Mouse (Mus musculus): ENCODE measurements at regions not wholly inside any gene's neighbourhood (a gene's known extent, or its start where the extent isn't known, plus 50 kb on each side); places are given as distances from the start of the nearest gene placed in this dataset.
"Not testable (repeated sequence)": the region's sequence is repeated elsewhere in the genome, so short reads cannot be mapped to it uniquely, and the experiment has no call there.

GRCm38 (mm10) chr14:18468611-18469010 lies 137.0 kb upstream of the Ube2e1 start:
- Histone ChIP-seq H3K4me2 (ENCODE audit: low read length) (no peak overlapping the region), H3K4me3 (ENCODE audit: low read length) (no peak overlapping the region), H3K4me1 (ENCODE audit: control insufficient read depth, insufficient read depth, low read depth, low read length) (no peaks in the 10 kb centered on the region), H3K9ac (ENCODE audit: low read depth, low read length) (no peak overlapping the region), H3K27ac (ENCODE audit: low read depth, low read length) (no peak overlapping the region), H3K27me3 (replicated peaks; ENCODE audit: control insufficient read depth, insufficient read depth, low read length) (no peaks in the 10 kb centered on the region), H3K9me3 (ENCODE audit: control insufficient read depth, low read length) (no peaks in the 10 kb centered on the region), H3K36me3 (ENCODE audit: control insufficient read depth, insufficient read depth, low read length) (no peaks in the 10 kb centered on the region)
- WGBS, result 66% methylated on average over 3 of the region's 3 CpGs
- peak; percentile 37; the same call in 1 of the 2 replicates for ATAC-seq

- ATAC-seq; H3K9me3 ChIP-seq (ENCODE audit: control insufficient read depth, low read length); H3K4me3 ChIP-seq (ENCODE audit: low read length); H3K27me3 ChIP-seq (replicated peaks; ENCODE audit: control insufficient read depth, insufficient read depth, low read length); H3K4me2 ChIP-seq (ENCODE audit: low read length); H3K9ac ChIP-seq (ENCODE audit: low read depth, low read length); H3K4me1 ChIP-seq (ENCODE audit: control insufficient read depth, insufficient read depth, low read depth, low read length); H3K36me3 ChIP-seq (ENCODE audit: control insufficient read depth, insufficient read depth, low read length); H3K27ac ChIP-seq (ENCODE audit: low read depth, low read length): not testable (repeated sequence)
- WGBS, result 64% methylated on average over 4 of the region's 4 CpGs
These were observed 135.2 kb upstream of the Ube2e1 start for GRCm38 (mm10) chr14:18466864-18467263.

GRCm38 (mm10) chr14:18464199-18464598 lies 132.5 kb upstream of the Ube2e1 start:
- WGBS, result 17% methylated on average over 5 of the region's 5 CpGs
- not testable (repeated sequence) for H3K36me3 ChIP-seq (ENCODE audit: control insufficient read depth, insufficient read depth, low read length); H3K27ac ChIP-seq (ENCODE audit: low read depth, low read length); H3K9ac ChIP-seq (ENCODE audit: low read depth, low read length); H3K4me1 ChIP-seq (ENCODE audit: control insufficient read depth, insufficient read depth, low read depth, low read length); ATAC-seq; H3K4me3 ChIP-seq (ENCODE audit: low read length); H3K27me3 ChIP-seq (replicated peaks; ENCODE audit: control insufficient read depth, insufficient read depth, low read length); H3K9me3 ChIP-seq (ENCODE audit: control insufficient read depth, low read length)
- H3K4me2 ChIP-seq (ENCODE audit: low read length), result peak overlapping the region; percentile 41

- ATAC-seq, result no peak
- Histone ChIP-seq H3K9ac (ENCODE audit: low read depth, low read length) (no peak overlapping the region), H3K27me3 (replicated peaks; ENCODE audit: control insufficient read depth, insufficient read depth, low read length) (no peaks in the 10 kb centered on the region), H3K36me3 (ENCODE audit: control insufficient read depth, insufficient read depth, low read length) (no peaks in the 10 kb centered on the region), H3K4me3 (ENCODE audit: low read length) (peak overlapping the region; percentile 15; the same call in 1 of the 2 replicates), H3K9me3 (ENCODE audit: control insufficient read depth, low read length) (no peaks in the 10 kb centered on the region), H3K27ac (ENCODE audit: low read depth, low read length) (no peak overlapping the region), H3K4me1 (ENCODE audit: control insufficient read depth, insufficient read depth, low read depth, low read length) (no peaks in the 10 kb centered on the region), H3K4me2 (ENCODE audit: low read length) (peak overlapping the region; percentile 41)
- WGBS, result 40% methylated on average over 14 of the region's 14 CpGs
These were observed 131.7 kb upstream of the Ube2e1 start for GRCm38 (mm10) chr14:18463230-18463873.

GRCm38 (mm10) chr14:18462381-18462780 lies 130.7 kb upstream of the Ube2e1 start:
- no peaks in the 10 kb centered on the region for H3K36me3 ChIP-seq (ENCODE audit: control insufficient read depth, insufficient read depth, low read length)
- H3K9me3 ChIP-seq (ENCODE audit: control insufficient read depth, low read length), result no peaks in the 10 kb centered on the region
- no peak overlapping the region for H3K4me2 ChIP-seq (ENCODE audit: low read length)
- no peaks in the 10 kb centered on the region for H3K4me1 ChIP-seq (ENCODE audit: control insufficient read depth, insufficient read depth, low read depth, low read length)
- H3K9ac ChIP-seq (ENCODE audit: low read depth, low read length), result no peak overlapping the region
- no peak overlapping the region for H3K27ac ChIP-seq (ENCODE audit: low read depth, low read length)
- no peak overlapping the region for H3K4me3 ChIP-seq (ENCODE audit: low read length)
- 92% methylated on average over 4 of the region's 4 CpGs for WGBS
- no peak for ATAC-seq
- H3K27me3 ChIP-seq (replicated peaks; ENCODE audit: control insufficient read depth, insufficient read depth, low read length), result no peaks in the 10 kb centered on the region

- Histone ChIP-seq H3K9me3 (ENCODE audit: control insufficient read depth, low read length) (no peaks in the 10 kb centered on the region), H3K4me2 (ENCODE audit: low read length) (no peak overlapping the region), H3K36me3 (ENCODE audit: control insufficient read depth, insufficient read depth, low read length) (no peaks in the 10 kb centered on the region), H3K27me3 (replicated peaks; ENCODE audit: control insufficient read depth, insufficient read depth, low read length) (no peaks in the 10 kb centered on the region), H3K9ac (ENCODE audit: low read depth, low read length) (no peak overlapping the region), H3K4me1 (ENCODE audit: control insufficient read depth, insufficient read depth, low read depth, low read length) (no peaks in the 10 kb centered on the region), H3K4me3 (ENCODE audit: low read length) (no peak overlapping the region), H3K27ac (ENCODE audit: low read depth, low read length) (no peak overlapping the region)
- WGBS, result 79% methylated on average over 1 of the region's 1 CpGs
- ATAC-seq, result no peak
These were observed 117.0 kb upstream of the Ube2e1 start for GRCm38 (mm10) chr14:18448666-18449065.

- no peak overlapping the region for H3K27ac ChIP-seq (ENCODE audit: low read depth, low read length)
- no peaks in the 10 kb centered on the region for H3K4me1 ChIP-seq (ENCODE audit: control insufficient read depth, insufficient read depth, low read depth, low read length)
- no peak overlapping the region for H3K4me2 ChIP-seq (ENCODE audit: low read length)
- no peaks in the 10 kb centered on the region for H3K27me3 ChIP-seq (replicated peaks; ENCODE audit: control insufficient read depth, insufficient read depth, low read length)
- WGBS, result 89% methylated on average over 1 of the region's 1 CpGs
- H3K4me3 ChIP-seq (ENCODE audit: low read length), result no peak overlapping the region
- H3K9ac ChIP-seq (ENCODE audit: low read depth, low read length), result no peak overlapping the region
- H3K9me3 ChIP-seq (ENCODE audit: control insufficient read depth, low read length), result no peaks in the 10 kb centered on the region
- no peak for ATAC-seq
- H3K36me3 ChIP-seq (ENCODE audit: control insufficient read depth, insufficient read depth, low read length), result no peaks in the 10 kb centered on the region
These were observed 112.8 kb upstream of the Ube2e1 start for GRCm38 (mm10) chr14:18444492-18444891.

- H3K27me3 ChIP-seq (replicated peaks; ENCODE audit: control insufficient read depth, insufficient read depth, low read length); H3K27ac ChIP-seq (ENCODE audit: low read depth, low read length); H3K9ac ChIP-seq (ENCODE audit: low read depth, low read length); H3K4me2 ChIP-seq (ENCODE audit: low read length); H3K9me3 ChIP-seq (ENCODE audit: control insufficient read depth, low read length); H3K4me1 ChIP-seq (ENCODE audit: control insufficient read depth, insufficient read depth, low read depth, low read length); ATAC-seq; H3K4me3 ChIP-seq (ENCODE audit: low read length); H3K36me3 ChIP-seq (ENCODE audit: control insufficient read depth, insufficient read depth, low read length): not testable (repeated sequence)
- WGBS, result 32% methylated on average over 4 of the region's 4 CpGs
These were observed 97.3 kb upstream of the Ube2e1 start for GRCm38 (mm10) chr14:18428968-18429367.

- H3K4me1 ChIP-seq (ENCODE audit: control insufficient read depth, insufficient read depth, low read depth, low read length), result no peaks in the 10 kb centered on the region
- no peak overlapping the region for H3K27ac ChIP-seq (ENCODE audit: low read depth, low read length)
- no peak overlapping the region for H3K4me3 ChIP-seq (ENCODE audit: low read length)
- H3K27me3 ChIP-seq (replicated peaks; ENCODE audit: control insufficient read depth, insufficient read depth, low read length), result no peaks in the 10 kb centered on the region
- no peak overlapping the region for H3K9ac ChIP-seq (ENCODE audit: low read depth, low read length)
- H3K4me2 ChIP-seq (ENCODE audit: low read length), result no peak overlapping the region
- ATAC-seq, result no peak
- H3K36me3 ChIP-seq (ENCODE audit: control insufficient read depth, insufficient read depth, low read length), result no peaks in the 10 kb centered on the region
- no peaks in the 10 kb centered on the region for H3K9me3 ChIP-seq (ENCODE audit: control insufficient read depth, low read length)
These were observed 94.2 kb upstream of the Ube2e1 start for GRCm38 (mm10) chr14:18425887-18426286.

- no peak for ATAC-seq
These were observed 85.2 kb upstream of the Ube2e1 start for GRCm38 (mm10) chr14:18416839-18417238.

More at GRCm38 (mm10) chr14:18416839-18417238, 85.2 kb upstream of the Ube2e1 start:
- H3K4me3 ChIP-seq (ENCODE audit: low read length), result no peak overlapping the region
- no peaks in the 10 kb centered on the region for H3K9me3 ChIP-seq (ENCODE audit: control insufficient read depth, low read length)
- no peak overlapping the region for H3K9ac ChIP-seq (ENCODE audit: low read depth, low read length)
- no peaks in the 10 kb centered on the region for H3K36me3 ChIP-seq (ENCODE audit: control insufficient read depth, insufficient read depth, low read length)
- H3K4me1 ChIP-seq (ENCODE audit: control insufficient read depth, insufficient read depth, low read depth, low read length), result no peaks in the 10 kb centered on the region
- H3K27me3 ChIP-seq (replicated peaks; ENCODE audit: control insufficient read depth, insufficient read depth, low read length), result no peaks in the 10 kb centered on the region
- 5% methylated on average over 2 of the region's 2 CpGs for WGBS
- H3K4me2 ChIP-seq (ENCODE audit: low read length), result no peak overlapping the region
- H3K27ac ChIP-seq (ENCODE audit: low read depth, low read length), result no peak overlapping the region

All from hindbrain, embryonic 16.5 days (tissue).